Mouse (Mus musculus) heart, adult 9 months (tissue): ENCODE measurements at regions not wholly inside any gene's neighbourhood (a gene's known extent, or its start where the extent isn't known, plus 50 kb on each side); places are given as distances from the start of the nearest gene placed in this dataset.

Experiments used
- DNase-seq, 2 experiments: peaks; one replicate each; pipeline ENCODE4 v3.0.0; 2022; ENCODE audit warnings: low spot score in 2 of 2

DNA sequence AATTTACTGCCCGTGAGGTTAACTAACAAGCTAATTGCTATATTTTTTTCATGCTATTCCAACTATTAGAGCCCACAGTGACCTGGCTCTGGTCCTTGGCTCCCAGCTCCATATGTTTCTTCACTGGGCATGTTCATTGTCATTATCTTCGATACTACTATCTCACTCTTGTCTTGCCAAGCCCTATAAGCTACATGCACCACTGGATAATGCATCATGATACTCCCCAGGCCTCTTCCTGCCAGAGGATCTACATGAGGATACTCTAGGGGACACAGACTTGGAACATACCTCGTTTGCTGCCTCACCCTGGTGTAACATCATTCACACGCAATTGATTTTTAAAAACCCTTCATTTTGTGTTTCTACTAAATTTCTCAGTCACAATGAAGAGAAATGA is 1016.7 kb downstream of the Stim2 start:
- no peak for DNase-seq

DNA sequence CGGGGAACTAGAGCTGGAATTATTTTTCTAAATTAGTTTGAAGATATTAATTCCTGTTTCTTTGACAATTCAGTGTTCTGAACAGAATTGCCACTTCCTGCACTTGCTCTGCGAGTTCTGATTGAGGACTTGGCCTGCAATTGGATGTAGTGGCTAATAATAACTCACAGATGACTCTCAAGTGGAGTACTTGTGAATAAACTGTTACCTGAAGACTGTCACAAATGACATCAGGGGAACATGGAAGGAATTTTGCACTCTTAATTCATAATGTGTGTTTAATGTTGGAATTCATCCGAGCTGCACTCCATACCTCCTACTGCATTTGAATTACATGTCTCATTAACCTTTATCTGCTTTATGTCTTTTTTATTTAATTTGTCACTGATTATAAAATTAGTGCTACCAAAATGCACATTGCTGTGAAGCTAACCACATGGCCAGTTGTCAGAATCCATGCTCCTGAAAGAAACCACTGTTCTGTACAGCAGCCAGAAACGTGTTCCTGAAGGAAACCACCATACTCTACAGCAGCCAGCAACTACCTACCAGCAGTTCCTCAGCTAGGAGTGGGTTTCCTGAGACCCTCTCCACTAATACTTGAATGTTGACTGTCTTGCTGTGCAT is 1051.1 kb downstream of the Stim2 start:
- peak; percentile 7 to 21 for DNase-seq
